Mouse (Mus musculus) heart, adult 2 months (tissue): ENCODE data around the gene Tec. TPM values are rescaled to one million over a fixed set of nuclear protein-coding genes. Genes with fewer than 3 reads are reported as not detected.

Source experiments
- DNase-seq, 2 experiments: peaks; one replicate each; pipeline ENCODE4 v3.0.0; 2021
- H3K27ac ChIP-seq: fragments of 200-600 bp; 2 replicates; pipeline ENCODE4 v1.8.1; 2022
- H3K27me3 ChIP-seq: fragments of 200-500 bp; 2 replicates; pipeline ENCODE4 v1.6.1; 2012; ENCODE audit warnings: mild to moderate bottlenecking, low read length, inconsistent platforms, mixed read lengths; ENCODE audit not compliant: control insufficient read depth, insufficient read depth
- H3K36me3 ChIP-seq: fragments of 200-500 bp; 2 replicates; pipeline ENCODE4 v1.6.1; 2012; ENCODE audit warnings: low read length, inconsistent platforms; ENCODE audit not compliant: control insufficient read depth, insufficient read depth
- H3K4me1 ChIP-seq: fragments of 200-500 bp; 2 replicates; pipeline ENCODE4 v1.6.1; 2011; ENCODE audit warnings: low read length; ENCODE audit not compliant: control insufficient read depth, insufficient read depth
- H3K4me3 ChIP-seq: fragments of 200-600 bp; 2 replicates; pipeline ENCODE4 v1.8.1; 2022
- H3K79me2 ChIP-seq: fragments of 200-500 bp; replicated peaks from 2 replicates; pipeline ENCODE4 v1.6.1; 2012; ENCODE audit warnings: mild to moderate bottlenecking, inconsistent platforms, low read length, moderate library complexity, mixed read lengths; ENCODE audit not compliant: control insufficient read depth, insufficient read depth
- H3K9ac ChIP-seq: fragments of 200-500 bp; 2 replicates; pipeline ENCODE4 v1.6.1; 2012; ENCODE audit warnings: low read depth, mild to moderate bottlenecking, control low read depth, inconsistent platforms, low read length, mixed read lengths
- CTCF ChIP-seq: fragments of 200-600 bp; IDR thresholded peaks from 2 replicates; pipeline ENCODE4 v1.8.1; 2022; ENCODE audit warnings: antibody characterized with exemption, mild to moderate bottlenecking, moderate library complexity
- EP300 ChIP-seq: fragments of 200-500 bp; IDR thresholded peaks from 2 replicates; pipeline ENCODE4 v1.6.1; 2011; ENCODE audit warnings: low read depth, low read length, control low read depth; ENCODE audit not compliant: insufficient read depth
- POLR2A ChIP-seq: fragments of 200-500 bp; IDR thresholded peaks from 2 replicates; pipeline ENCODE4 v1.6.1; 2011; ENCODE audit warnings: mild to moderate bottlenecking, low read depth, low read length, control low read depth; ENCODE audit not compliant: insufficient read depth
- WGBS: fragments of 180-500 bp; shearing (Covaris S2); methylation state at CpG from one replicate; pipeline ENCODE4 v1.1.7; 2018; 5-methylcytosine and 5-hydroxymethylcytosine counted together
- intact Hi-C: fragments of 180-260 bp; cut with DNase I; formaldehyde crosslinking; loops from one replicate; pipeline ENCODE4 v1.15.1; 2025
- polyA plus RNA-seq: library from polyadenylated mRNA; depleted of rRNA; stranded (reverse); fragments of >200 nt; gene quantifications from 2 replicates; pipeline ENCODE4 v1.2.3, GENCODE M21; 2012
- total RNA-seq, 2 experiments: library from RNA; stranded (reverse); gene quantifications; 2 replicates each; pipeline ENCODE4 v1.2.3; 2021

Gene Tec
- total and polyA plus RNA-seq, 3 experiments = 5.7 to 13.8 (median 12.8) TPM

GRCm38 (mm10) chr5:72815361-72815760 is 52.9 kb downstream of the Tec start:
- no peak overlapping the region for H3K4me3 ChIP-seq
- no peak overlapping the region for H3K9ac ChIP-seq
- no peak for TF ChIP-seq POLR2A
- TF ChIP-seq EP300 = no peak
- no peak for TF ChIP-seq CTCF
- WGBS = 90% methylated on average over 6 of the region's 6 CpGs
- no peaks in the 10 kb centered on the region for H3K27me3 ChIP-seq
- peaks cover 4% of the 10 kb centered on the region; the same call in 1 of the 2 replicates for H3K4me1 ChIP-seq
- 0 out of 2 replicates have a peak, but pooled peaks cover 2% of the 10 kb centered on the region for H3K79me2 ChIP-seq
- no peak overlapping the region for H3K27ac ChIP-seq
- DNase-seq = no peak
- no peaks in the 10 kb centered on the region for H3K36me3 ChIP-seq
- intact Hi-C loops = no loop called here

- 0 out of 2 replicates have a peak, but pooled peaks cover 2% of the 10 kb centered on the region for H3K79me2 ChIP-seq
- peaks cover 4% of the 10 kb centered on the region; the same call in 1 of the 2 replicates for H3K4me1 ChIP-seq
- H3K27me3 ChIP-seq = no peaks in the 10 kb centered on the region
- DNase-seq = no peak
- 82% methylated on average over 5 of the region's 5 CpGs for WGBS
- no peaks in the 10 kb centered on the region for H3K36me3 ChIP-seq
- no peak overlapping the region for H3K9ac ChIP-seq
- no peak overlapping the region for H3K4me3 ChIP-seq
- TF ChIP-seq EP300 (no peak), POLR2A (no peak), CTCF (no peak)
- no peak overlapping the region for H3K27ac ChIP-seq
- intact Hi-C loops = no loop called here
Observed at GRCm38 (mm10) chr5:72814072-72814471, 54.2 kb downstream of the Tec start.

DNA sequence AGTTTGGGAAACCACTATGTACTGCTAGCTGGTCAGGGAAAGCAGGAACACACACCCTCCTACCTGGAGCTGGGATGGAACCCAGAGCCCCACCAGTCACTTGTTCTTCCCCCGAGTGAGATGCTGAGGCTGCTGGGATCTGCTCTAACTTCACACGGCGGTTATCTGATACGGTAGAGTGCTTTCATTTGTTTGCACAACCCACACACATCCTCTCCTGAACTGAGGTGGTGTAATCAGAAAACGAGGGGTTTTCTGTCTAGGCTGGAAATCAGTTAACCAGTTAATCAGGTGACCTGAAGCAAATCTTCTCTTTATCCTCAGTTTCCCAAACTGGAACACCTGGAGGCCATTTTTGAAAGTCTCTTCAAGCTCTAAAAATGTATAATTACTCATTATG is 55.4 kb downstream of the Tec start:
- H3K79me2 ChIP-seq = 0 out of 2 replicates have a peak, but pooled peaks cover 2% of the 10 kb centered on the region
- no peak overlapping the region for H3K9ac ChIP-seq
- peak in 1 of 2 experiments; percentile 11 for DNase-seq
- intact Hi-C loops = no loop called here
- no peak overlapping the region for H3K27ac ChIP-seq
- H3K27me3 ChIP-seq = no peaks in the 10 kb centered on the region
- WGBS = 44% methylated on average over 5 of the region's 5 CpGs
- TF ChIP-seq EP300 (no peak), POLR2A (no peak), CTCF (no peak)
- peaks cover 6% of the 10 kb centered on the region for H3K4me1 ChIP-seq
- no peak overlapping the region for H3K4me3 ChIP-seq
- H3K36me3 ChIP-seq = no peaks in the 10 kb centered on the region

DNA sequence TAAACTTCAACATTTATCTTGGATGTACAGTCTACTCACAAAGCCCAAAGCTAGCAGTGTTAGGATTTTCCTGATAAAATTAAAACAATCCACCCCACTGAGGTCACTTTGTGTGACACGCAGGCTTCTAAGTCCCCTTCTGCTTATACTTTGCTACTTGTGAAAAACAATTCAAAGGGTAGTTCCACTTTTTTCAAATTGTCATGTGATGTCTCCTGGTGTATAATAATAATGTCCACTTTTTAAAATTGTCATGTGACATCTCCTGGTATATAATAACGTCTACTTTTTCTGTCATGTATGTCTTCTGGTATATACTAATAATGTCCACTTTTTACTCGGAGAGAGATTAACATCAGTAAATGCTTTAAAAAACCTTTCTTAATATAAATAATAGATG is 56.0 kb downstream of the Tec start:
- Histone ChIP-seq H3K9ac (no peak overlapping the region), H3K79me2 (0 out of 2 replicates have a peak, but pooled peaks cover 2% of the 10 kb centered on the region), H3K4me1 (peaks cover 6% of the 10 kb centered on the region), H3K36me3 (no peaks in the 10 kb centered on the region), H3K27ac (no peak overlapping the region; the same call in 1 of the 2 replicates), H3K27me3 (no peaks in the 10 kb centered on the region), H3K4me3 (no peak overlapping the region)
- intact Hi-C loops = no loop called here
- TF ChIP-seq EP300 (no peak), POLR2A (no peak), CTCF (no peak)
- WGBS = 75% methylated on average over 3 of the region's 3 CpGs
- DNase-seq = no peak

DNA sequence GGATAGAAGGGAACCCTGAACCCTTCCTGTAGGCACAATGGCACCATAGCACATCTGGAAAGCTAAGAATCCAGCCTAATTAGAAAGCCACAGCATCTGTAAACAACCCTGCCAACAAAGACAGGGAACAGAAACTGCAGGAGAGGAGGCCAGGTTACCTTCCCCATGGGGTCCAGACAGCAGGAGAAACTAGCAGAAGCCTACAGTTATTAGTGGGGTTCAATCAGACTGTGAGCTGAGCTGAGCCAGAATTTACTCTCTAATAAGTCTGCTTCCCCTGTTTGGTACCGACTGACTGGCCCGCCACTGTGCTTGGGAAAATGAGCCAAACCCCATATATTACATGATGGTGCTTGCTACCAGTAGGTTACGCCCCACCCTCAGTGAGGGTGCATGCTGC is 56.9 kb downstream of the Tec start:
- Histone ChIP-seq H3K27me3 (no peaks in the 10 kb centered on the region), H3K4me3 (no peak overlapping the region), H3K4me1 (peaks cover 3% of the 10 kb centered on the region), H3K9ac (no peak overlapping the region), H3K79me2 (0 out of 2 replicates have a peak, but pooled peaks cover 2% of the 10 kb centered on the region), H3K36me3 (no peaks in the 10 kb centered on the region), H3K27ac (no peak overlapping the region)
- TF ChIP-seq CTCF = no peak
- no peak for TF ChIP-seq EP300
- no peak for TF ChIP-seq POLR2A
- 83% methylated on average over 3 of the region's 3 CpGs for WGBS
- intact Hi-C loops = no loop called here
- no peak for DNase-seq

- H3K4me3 ChIP-seq = no peak overlapping the region
- no peaks in the 10 kb centered on the region for H3K27me3 ChIP-seq
- H3K27ac ChIP-seq = no peak overlapping the region
- intact Hi-C loops = no loop called here
- H3K4me1 ChIP-seq = peaks cover 1% of the 10 kb centered on the region
- no peak overlapping the region for H3K9ac ChIP-seq
- 0 out of 2 replicates have a peak, but pooled peaks cover 2% of the 10 kb centered on the region for H3K79me2 ChIP-seq
- WGBS = 89% methylated on average over 8 of the region's 8 CpGs
- H3K36me3 ChIP-seq = no peaks in the 10 kb centered on the region
- DNase-seq = no peak
- TF ChIP-seq EP300 = no peak
- TF ChIP-seq POLR2A = no peak
- no peak for TF ChIP-seq CTCF
Observed at GRCm38 (mm10) chr5:72810990-72811389, 57.3 kb downstream of the Tec start.
